Mouse (Mus musculus) forebrain, embryonic 13.5 days (tissue): Measurements from ENCODE around the gene Prrc2b. TPM values are rescaled to one million over a fixed set of nuclear protein-coding genes. Genes with fewer than 3 reads are reported as not detected.

Source experiments
- ATAC-seq: fragments of 200-750 bp; cut with Nextera tagmentation; 2 replicates; pipeline ENCODE4 v1.8.0; 2017
- H3K27ac ChIP-seq: fragments of 300-500 bp; sonication (generic); 2 replicates; pipeline ENCODE4 v1.5.1; 2015; ENCODE audit warnings: inconsistent platforms, mild to moderate bottlenecking, moderate library complexity
- H3K27me3 ChIP-seq: fragments of 300-500 bp; sonication (generic); 2 replicates; pipeline ENCODE4 v1.6.1; 2015; ENCODE audit warnings: mild to moderate bottlenecking, inconsistent platforms
- H3K36me3 ChIP-seq: fragments of 300-500 bp; sonication (generic); 2 replicates; pipeline ENCODE4 v1.6.1; 2015; ENCODE audit warnings: mild to moderate bottlenecking, inconsistent platforms; ENCODE audit not compliant: poor library complexity, severe bottlenecking
- H3K4me1 ChIP-seq: fragments of 300-500 bp; sonication (generic); 2 replicates; pipeline ENCODE4 v1.6.1; 2015; ENCODE audit warnings: inconsistent platforms
- H3K4me2 ChIP-seq: fragments of 300-500 bp; sonication (generic); 2 replicates; pipeline ENCODE4 v1.6.1; 2015; ENCODE audit warnings: inconsistent platforms, mild to moderate bottlenecking, moderate library complexity
- H3K4me3 ChIP-seq: fragments of 300-500 bp; sonication (generic); 2 replicates; pipeline ENCODE4 v1.5.1; 2015; ENCODE audit warnings: mild to moderate bottlenecking, inconsistent platforms
- H3K9ac ChIP-seq: fragments of 300-500 bp; sonication (generic); 2 replicates; pipeline ENCODE4 v1.6.1; 2015; ENCODE audit warnings: mild to moderate bottlenecking, inconsistent platforms
- H3K9me3 ChIP-seq: fragments of 300-500 bp; sonication (generic); replicated peaks from 2 replicates; pipeline ENCODE4 v1.6.1; 2016; ENCODE audit warnings: inconsistent platforms
- WGBS: fragments of 180-500 bp; shearing (Covaris S2); methylation state at CpG from one replicate; pipeline ENCODE4 v1.1.7; 2015; 5-methylcytosine and 5-hydroxymethylcytosine counted together
- polyA plus RNA-seq: library from polyadenylated mRNA; unstranded; fragments of >200 nt; fragmentation: Nextera tagmentation; extraction: Ambion mirVana; gene quantifications from 2 replicates; pipeline ENCODE4 v1.2.1, GENCODE M21; 2015

Gene Prrc2b
- polyA plus RNA-seq, 1 experiment from 2014 or later, result 53.0 TPM

DNA sequence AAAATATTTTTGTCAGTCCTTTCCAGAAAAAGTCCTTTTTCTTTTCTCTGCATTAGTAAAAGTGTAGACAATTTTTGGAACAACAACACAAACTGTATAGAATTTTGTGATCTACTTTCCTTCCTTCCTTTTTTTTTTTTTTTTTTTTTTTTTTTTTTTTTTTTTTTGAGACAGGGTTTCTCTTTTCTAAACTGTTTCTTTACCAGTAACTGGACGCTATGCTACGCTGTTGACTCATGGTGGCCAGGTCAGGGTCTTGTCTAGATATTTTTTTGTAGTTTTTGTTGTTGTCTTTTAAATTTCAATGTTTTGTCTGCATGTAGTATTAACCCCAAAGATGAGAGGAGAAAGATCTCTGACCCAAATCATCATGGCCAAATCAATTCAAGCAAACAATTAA is 29.1 kb upstream of the Prrc2b start:
- no peak overlapping the region for H3K4me2 ChIP-seq
- H3K9me3 ChIP-seq, result no peaks in the 10 kb centered on the region
- no peak for ATAC-seq

GRCm38 (mm10) chr2:32127653-32128535 is 23.0 kb upstream of the Prrc2b start:
- Histone ChIP-seq H3K36me3 (no peaks in the 10 kb centered on the region), H3K27me3 (no peaks in the 10 kb centered on the region), H3K4me3 (no peak overlapping the region), H3K9ac (no peak overlapping the region), H3K4me2 (no peak overlapping the region), H3K4me1 (no peaks in the 10 kb centered on the region), H3K9me3 (no peaks in the 10 kb centered on the region), H3K27ac (no peak overlapping the region)
- ATAC-seq, result no peak
- 31% methylated on average over 16 of the region's 16 CpGs for WGBS

More for the DNA sequence above, 29.1 kb upstream of the Prrc2b start:
- Histone ChIP-seq H3K9ac (no peak overlapping the region), H3K27me3 (no peaks in the 10 kb centered on the region), H3K27ac (no peak overlapping the region), H3K4me1 (no peaks in the 10 kb centered on the region), H3K4me3 (no peak overlapping the region), H3K36me3 (no peaks in the 10 kb centered on the region)
- 76% methylated on average over 2 of the region's 2 CpGs for WGBS

- H3K4me2 ChIP-seq, result no peak overlapping the region
- no peaks in the 10 kb centered on the region for H3K4me1 ChIP-seq
- no peaks in the 10 kb centered on the region for H3K9me3 ChIP-seq
- H3K9ac ChIP-seq, result no peak overlapping the region
- no peak overlapping the region for H3K4me3 ChIP-seq
- H3K27ac ChIP-seq, result no peak overlapping the region
- no peaks in the 10 kb centered on the region for H3K27me3 ChIP-seq
- 90% methylated on average over 5 of the region's 5 CpGs for WGBS
- H3K36me3 ChIP-seq, result no peaks in the 10 kb centered on the region
- ATAC-seq, result no peak
Measured at GRCm38 (mm10) chr2:32128536-32128841, 22.4 kb upstream of the Prrc2b start.

GRCm38 (mm10) chr2:32129383-32130074 is 21.4 kb upstream of the Prrc2b start:
- H3K27me3 ChIP-seq, result no peaks in the 10 kb centered on the region
- no peak overlapping the region for H3K4me2 ChIP-seq
- no peaks in the 10 kb centered on the region for H3K9me3 ChIP-seq
- no peaks in the 10 kb centered on the region for H3K4me1 ChIP-seq
- H3K36me3 ChIP-seq, result no peaks in the 10 kb centered on the region
- no peak overlapping the region; the same call in 1 of the 2 replicates for H3K9ac ChIP-seq
- no peak overlapping the region for H3K27ac ChIP-seq
- H3K4me3 ChIP-seq, result no peak overlapping the region
- no peak for ATAC-seq
- 65% methylated on average over 11 of the region's 11 CpGs for WGBS

DNA sequence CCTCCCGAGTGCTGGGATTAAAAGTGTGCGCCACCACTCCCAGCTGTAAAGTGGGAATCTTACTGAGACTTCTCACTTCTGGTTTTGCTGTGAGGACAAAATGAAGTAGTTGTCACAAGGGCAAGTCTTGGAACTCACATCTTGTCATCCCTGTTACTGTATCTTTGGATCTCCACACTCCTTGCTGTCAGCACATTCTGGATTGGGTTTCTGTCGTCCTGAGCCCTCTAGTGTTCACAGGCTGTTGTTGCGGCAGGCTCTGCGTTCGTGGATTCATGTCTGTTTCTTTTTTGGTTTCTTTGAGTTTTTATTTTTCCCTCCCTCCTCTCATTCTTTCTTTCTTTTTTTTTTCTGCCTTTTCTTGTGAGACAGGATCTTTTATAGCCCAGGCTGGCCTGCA is 20.4 kb upstream of the Prrc2b start:
- no peak overlapping the region for H3K4me3 ChIP-seq
- H3K27me3 ChIP-seq, result no peaks in the 10 kb centered on the region
- 35% methylated on average over 6 of the region's 6 CpGs for WGBS
- no peak overlapping the region for H3K4me2 ChIP-seq
- H3K9me3 ChIP-seq, result no peaks in the 10 kb centered on the region
- H3K9ac ChIP-seq, result no peak overlapping the region
- no peaks in the 10 kb centered on the region for H3K4me1 ChIP-seq
- ATAC-seq, result no peak
- no peak overlapping the region for H3K27ac ChIP-seq
- H3K36me3 ChIP-seq, result no peaks in the 10 kb centered on the region

GRCm38 (mm10) chr2:32131205-32131834 is 19.6 kb upstream of the Prrc2b start:
- 86% methylated on average over 9 of the region's 9 CpGs for WGBS
- no peak overlapping the region for H3K4me3 ChIP-seq
- H3K27me3 ChIP-seq, result no peaks in the 10 kb centered on the region
- H3K9ac ChIP-seq, result no peak overlapping the region
- no peak for ATAC-seq
- no peak overlapping the region for H3K27ac ChIP-seq
- H3K9me3 ChIP-seq, result no peaks in the 10 kb centered on the region
- H3K36me3 ChIP-seq, result no peaks in the 10 kb centered on the region
- no peaks in the 10 kb centered on the region for H3K4me1 ChIP-seq
- no peak overlapping the region for H3K4me2 ChIP-seq

DNA sequence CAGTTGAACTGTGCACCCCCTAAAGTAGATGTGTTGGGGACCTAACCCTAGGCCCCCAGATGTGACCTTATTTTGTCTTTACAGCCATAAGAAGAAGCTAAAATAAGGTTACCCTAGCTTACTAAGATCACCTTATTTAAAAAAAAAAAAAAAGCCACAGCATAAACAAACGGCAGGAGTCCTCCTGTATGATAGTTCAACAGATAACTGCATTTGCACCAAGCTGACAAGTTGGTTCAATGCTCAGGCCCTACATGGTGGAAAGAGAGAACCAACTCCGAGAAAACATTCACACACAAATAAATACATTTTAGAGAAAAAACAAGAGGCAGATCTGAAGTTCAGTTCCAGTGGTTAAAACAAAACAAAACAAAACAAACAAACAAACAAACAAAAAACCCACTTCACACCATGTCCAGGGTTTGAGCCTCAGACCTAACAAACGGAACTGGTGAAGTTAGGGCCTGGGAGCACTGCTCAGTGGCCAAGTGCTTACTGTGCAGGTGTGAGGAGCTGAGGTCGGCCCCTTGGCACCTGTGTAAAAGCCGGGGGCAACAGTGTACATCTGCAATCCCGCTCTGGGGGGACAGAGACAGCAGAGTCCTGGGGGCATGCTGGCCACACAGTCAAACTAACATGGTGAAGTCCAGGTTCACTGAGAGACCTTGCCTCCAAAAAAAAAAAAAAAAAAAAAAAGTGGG is 18.9 kb upstream of the Prrc2b start:
- 70% methylated on average over 6 of the region's 6 CpGs for WGBS
- ATAC-seq, result no peak

GRCm38 (mm10) chr2:32132567-32132992 is 18.3 kb upstream of the Prrc2b start:
- WGBS, result 6% methylated on average over 11 of the region's 12 CpGs
- Histone ChIP-seq H3K4me2 (peak overlapping the region; percentile 3; the same call in 1 of the 2 replicates), H3K4me1 (peaks cover 6% of the 10 kb centered on the region; the same call in 1 of the 2 replicates), H3K27me3 (no peaks in the 10 kb centered on the region), H3K27ac (0 out of 2 replicates have a peak overlapping the region, but pooled peaks have one; percentile 3), H3K4me3 (no peak overlapping the region), H3K36me3 (no peaks in the 10 kb centered on the region), H3K9ac (no peak overlapping the region), H3K9me3 (no peaks in the 10 kb centered on the region)
- no peak for ATAC-seq

More for the DNA sequence above, 18.9 kb upstream of the Prrc2b start:
- Histone ChIP-seq H3K4me1 (peaks cover 1% of the 10 kb centered on the region; the same call in 1 of the 2 replicates), H3K9me3 (no peaks in the 10 kb centered on the region), H3K27me3 (no peaks in the 10 kb centered on the region), H3K4me2 (no peak overlapping the region), H3K27ac (no peak overlapping the region), H3K36me3 (no peaks in the 10 kb centered on the region), H3K4me3 (no peak overlapping the region), H3K9ac (no peak overlapping the region)

DNA sequence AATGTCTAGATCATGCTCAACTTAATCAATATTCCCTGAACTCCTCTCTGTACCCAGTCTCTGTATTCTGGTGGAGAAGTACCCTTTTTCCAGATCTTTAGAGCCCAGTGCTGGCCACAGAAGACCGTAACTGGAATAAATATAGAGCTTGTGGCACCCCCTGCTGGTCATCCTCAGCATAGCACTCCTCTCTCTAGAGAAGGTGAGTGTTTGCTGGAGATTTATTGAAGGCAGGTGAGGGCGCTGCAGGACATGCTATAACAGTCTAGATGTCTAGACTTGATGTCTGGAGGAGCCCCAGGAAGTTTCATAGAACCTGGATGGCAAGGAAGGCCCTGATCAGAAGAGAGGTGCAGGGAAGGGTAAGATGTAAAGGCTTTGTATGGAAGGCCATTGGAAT is 16.8 kb upstream of the Prrc2b start:
- Histone ChIP-seq H3K27ac (no peak overlapping the region), H3K27me3 (no peaks in the 10 kb centered on the region), H3K36me3 (no peaks in the 10 kb centered on the region), H3K9ac (no peak overlapping the region), H3K4me2 (no peak overlapping the region), H3K4me1 (peaks cover 6% of the 10 kb centered on the region; the same call in 1 of the 2 replicates), H3K4me3 (no peak overlapping the region), H3K9me3 (no peaks in the 10 kb centered on the region)
- 1% methylated on average over 2 of the region's 2 CpGs for WGBS
- no peak for ATAC-seq

GRCm38 (mm10) chr2:32137667-32138266 is 13.1 kb upstream of the Prrc2b start:
- peaks cover 6% of the 10 kb centered on the region; the same call in 1 of the 2 replicates for H3K4me1 ChIP-seq
- no peaks in the 10 kb centered on the region for H3K27me3 ChIP-seq
- WGBS, result under 1% methylated on average over 40 of the region's 40 CpGs
- H3K27ac ChIP-seq, result peak overlapping the region; percentile 82
- H3K4me2 ChIP-seq, result peak overlapping the region; percentile 86
- H3K4me3 ChIP-seq, result peak overlapping the region; percentile 66
- peak overlapping the region; percentile 78 for H3K9ac ChIP-seq
- H3K9me3 ChIP-seq, result no peaks in the 10 kb centered on the region
- no peaks in the 10 kb centered on the region for H3K36me3 ChIP-seq
- peak; percentile 96 for ATAC-seq

DNA sequence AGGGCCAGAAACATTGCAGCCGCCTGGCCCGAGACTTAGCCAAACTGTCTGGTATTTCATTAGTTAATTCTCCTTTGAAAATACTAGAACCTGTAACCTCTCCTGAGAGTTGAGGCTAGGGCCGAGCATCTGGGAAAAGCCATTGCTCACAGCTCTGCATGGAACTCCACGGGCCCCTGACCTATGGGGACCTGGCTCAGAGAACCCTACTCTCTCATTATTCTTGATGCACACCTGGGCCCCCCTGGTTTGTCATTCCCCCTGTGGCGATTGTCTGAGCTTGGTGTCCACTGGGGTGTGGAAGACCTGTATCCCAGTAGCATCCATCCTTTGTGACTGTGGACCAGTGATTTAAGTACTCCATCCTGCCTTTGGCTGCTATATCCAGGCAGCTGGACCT is 11.5 kb upstream of the Prrc2b start:
- Histone ChIP-seq H3K4me2 (no peak overlapping the region), H3K4me1 (peaks cover 6% of the 10 kb centered on the region; the same call in 1 of the 2 replicates), H3K27me3 (no peaks in the 10 kb centered on the region), H3K36me3 (no peaks in the 10 kb centered on the region), H3K4me3 (no peak overlapping the region), H3K9ac (no peak overlapping the region), H3K27ac (no peak overlapping the region), H3K9me3 (no peaks in the 10 kb centered on the region)
- ATAC-seq, result no peak
- 81% methylated on average over 5 of the region's 5 CpGs for WGBS
